Mouse (Mus musculus): ENCODE measurements around the gene Gpr152. TPM values are rescaled to one million over a fixed set of nuclear protein-coding genes. Genes with fewer than 3 reads are reported as not detected.
A peak's percentile ranks its signal among the peaks of the same experiment; 100 is the strongest.
"Not testable (repeated sequence)": the region's sequence is repeated elsewhere in the genome, so short reads cannot be mapped to it uniquely, and the experiment has no call there.

Gpr152 gene
- polyA plus RNA-seq, 1 experiment from 2014 or later, result not detected

DNA sequence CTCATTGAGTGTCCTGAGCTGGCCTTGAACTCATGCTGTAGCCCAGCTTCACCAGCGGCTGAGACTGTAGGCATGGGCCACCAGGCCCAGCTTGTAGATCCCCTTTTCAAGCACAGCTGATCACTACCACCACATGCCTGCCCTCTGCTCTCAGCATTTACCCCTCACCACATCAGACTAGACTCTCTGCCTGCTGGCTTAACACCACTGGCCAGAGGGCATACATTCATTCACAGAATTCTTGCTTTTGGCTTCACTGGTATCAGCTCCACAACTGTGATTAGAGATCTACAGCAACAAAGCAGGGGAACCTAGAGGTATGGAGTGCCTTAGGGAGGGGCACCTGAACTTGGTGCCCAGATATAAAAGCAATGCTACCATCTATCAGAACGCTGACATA is 19.1 kb upstream of the Gpr152 start:
- Histone ChIP-seq H3K27ac (ENCODE audit: low read length) (no peak overlapping the region), H3K4me2 (replicated peaks; ENCODE audit: low read depth, low read length) (peak overlapping the region; percentile 49), H3K9ac (replicated peaks; ENCODE audit: low read depth, low read length) (no peak overlapping the region), H3K9me3 (ENCODE audit: control insufficient read depth, low read depth, low read length) (no peaks in the 10 kb centered on the region), H3K27me3 (ENCODE audit: control insufficient read depth, insufficient read depth, low read length) (no peaks in the 10 kb centered on the region), H3K36me3 (ENCODE audit: control insufficient read depth, insufficient read depth, low read length) (peaks cover 20% of the 10 kb centered on the region), H3K4me1 (ENCODE audit: control insufficient read depth, insufficient read depth, low read length) (peaks cover 7% of the 10 kb centered on the region; the same call in 1 of the 2 replicates), H3K4me3 (ENCODE audit: low read depth, low read length) (peak overlapping the region; percentile 43)
- no peak for ATAC-seq (ENCODE audit: insufficient number of reproducible peaks, insufficient read depth, low FRiP score, low read depth)
- 93% methylated on average over 2 of the region's 2 CpGs for WGBS

DNA sequence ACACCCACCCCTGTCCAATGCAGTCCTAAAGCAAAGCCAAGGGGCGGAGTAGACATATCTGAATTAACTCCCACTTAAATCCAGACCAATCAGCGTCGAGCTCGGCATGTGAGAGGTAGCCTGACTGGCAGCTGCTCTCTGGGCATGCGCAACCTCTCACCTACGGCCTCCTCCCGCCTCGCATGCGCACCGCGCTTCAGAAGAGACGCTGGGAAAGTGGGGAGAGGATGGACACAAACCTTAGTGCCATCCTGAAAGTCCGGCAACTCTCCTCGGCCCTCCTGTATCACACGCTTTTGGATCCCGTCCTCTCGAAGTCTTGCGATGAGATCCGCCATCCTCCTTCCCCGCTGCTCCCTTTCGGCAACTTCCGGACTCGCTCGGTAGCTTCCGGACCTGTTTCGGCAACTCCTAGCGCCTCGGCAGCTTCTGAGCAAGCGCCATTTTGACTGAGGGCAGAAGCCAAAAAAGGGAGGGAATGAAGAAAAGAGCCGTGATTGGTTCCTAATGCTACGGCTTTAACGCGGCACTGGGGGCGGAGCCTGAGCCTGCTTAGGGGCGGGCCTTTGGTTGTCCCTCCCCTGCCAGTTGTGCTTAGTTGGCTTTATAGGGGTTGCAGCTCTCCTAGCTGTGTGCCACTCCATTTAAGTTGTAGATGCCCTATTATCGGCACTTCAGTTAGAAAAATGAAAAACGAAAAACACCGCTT is 18.3 kb upstream of the Gpr152 start:
- peaks cover 7% of the 10 kb centered on the region; the same call in 1 of the 2 replicates for H3K4me1 ChIP-seq (ENCODE audit: control insufficient read depth, insufficient read depth, low read length)
- peak overlapping the region; percentile 49 for H3K4me2 ChIP-seq (replicated peaks; ENCODE audit: low read depth, low read length)
- H3K27me3 ChIP-seq (ENCODE audit: control insufficient read depth, insufficient read depth, low read length), result no peaks in the 10 kb centered on the region
- peak overlapping the region; percentile 43 for H3K4me3 ChIP-seq (ENCODE audit: low read depth, low read length)
- peak overlapping the region; percentile 70; the same call in 1 of the 2 replicates for H3K27ac ChIP-seq (ENCODE audit: low read length)
- WGBS, result 4% methylated on average over 38 of the region's 38 CpGs
- peak; percentile 70 for ATAC-seq (ENCODE audit: insufficient number of reproducible peaks, insufficient read depth, low FRiP score, low read depth)
- H3K9me3 ChIP-seq (ENCODE audit: control insufficient read depth, low read depth, low read length), result no peaks in the 10 kb centered on the region
- peak overlapping the region; percentile 49 for H3K9ac ChIP-seq (replicated peaks; ENCODE audit: low read depth, low read length)
- peaks cover 14% of the 10 kb centered on the region for H3K36me3 ChIP-seq (ENCODE audit: control insufficient read depth, insufficient read depth, low read length)

DNA sequence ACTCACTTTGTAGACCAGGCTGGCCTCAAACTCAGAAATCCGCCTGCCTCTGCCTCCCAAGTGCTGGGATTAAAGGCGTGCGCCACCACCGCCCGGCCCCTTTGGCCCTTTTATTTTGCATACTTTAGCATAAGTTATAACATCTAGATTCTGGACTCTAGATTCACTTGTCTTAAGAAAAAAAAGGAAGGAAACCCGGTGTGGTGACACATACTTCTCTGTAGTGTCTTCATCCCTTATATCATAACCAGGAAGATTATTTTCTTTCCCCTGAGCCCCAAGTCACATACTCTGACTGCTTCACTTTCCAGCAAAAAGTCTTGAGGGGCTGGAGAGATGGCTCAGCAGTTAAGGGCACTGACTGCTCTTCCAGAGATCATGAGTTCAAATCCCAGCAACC is 17.7 kb upstream of the Gpr152 start:
- 60% methylated on average over 6 of the region's 6 CpGs for WGBS
- H3K27me3 ChIP-seq (ENCODE audit: control insufficient read depth, insufficient read depth, low read length); H3K9me3 ChIP-seq (ENCODE audit: control insufficient read depth, low read depth, low read length); H3K27ac ChIP-seq (ENCODE audit: low read length); H3K9ac ChIP-seq (replicated peaks; ENCODE audit: low read depth, low read length); H3K4me3 ChIP-seq (ENCODE audit: low read depth, low read length); ATAC-seq (ENCODE audit: insufficient number of reproducible peaks, insufficient read depth, low FRiP score, low read depth): not testable (repeated sequence)
- H3K4me1 ChIP-seq (ENCODE audit: control insufficient read depth, insufficient read depth, low read length), result peaks cover 12% of the 10 kb centered on the region
- H3K4me2 ChIP-seq (replicated peaks; ENCODE audit: low read depth, low read length), result peak overlapping the region; percentile 16; the same call in 1 of the 2 replicates
- peaks cover 13% of the 10 kb centered on the region for H3K36me3 ChIP-seq (ENCODE audit: control insufficient read depth, insufficient read depth, low read length)

DNA sequence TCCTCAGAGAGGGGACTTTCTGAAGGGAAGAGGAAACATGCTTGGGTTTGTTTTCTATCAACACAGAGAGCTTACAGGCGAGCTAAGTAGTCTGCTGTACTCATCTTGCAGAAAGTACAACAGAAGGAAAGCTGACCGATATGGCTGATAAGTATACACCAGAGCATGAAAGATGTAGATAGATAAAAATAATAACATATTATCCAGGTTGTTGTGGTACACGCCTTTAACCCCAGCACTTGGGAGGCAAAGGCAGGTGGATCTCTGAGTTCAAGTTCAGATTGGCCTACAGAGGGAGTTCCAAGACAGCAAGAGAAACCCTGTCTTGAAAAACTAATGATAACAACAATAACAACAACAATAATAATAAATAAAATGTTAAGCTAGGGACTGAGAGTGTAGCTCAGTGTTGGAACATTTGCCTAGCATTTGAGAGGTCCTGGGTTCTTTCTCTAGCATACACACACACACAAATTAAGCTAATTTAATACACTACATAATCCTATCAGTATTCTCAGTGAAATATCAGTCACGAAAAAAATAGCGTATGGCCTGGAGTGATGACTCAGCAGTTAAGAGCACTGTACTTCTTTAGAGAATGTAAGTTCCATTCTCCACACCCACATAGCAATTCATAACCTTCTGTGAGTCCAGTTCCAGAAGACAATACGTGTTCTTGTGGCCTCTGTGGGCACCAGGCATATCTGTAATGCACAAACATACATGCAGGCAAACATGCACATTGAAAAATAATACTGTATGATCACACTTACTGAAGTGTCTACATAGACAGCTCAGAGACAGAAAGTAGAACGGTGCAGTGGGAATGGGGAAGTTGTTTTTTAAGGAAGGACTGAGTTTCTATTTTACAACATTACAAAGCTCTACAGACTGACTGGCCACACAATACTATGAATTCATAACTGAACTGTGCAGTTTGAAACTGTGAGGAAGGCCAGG is 16.9 kb upstream of the Gpr152 start:
- Histone ChIP-seq H3K9ac (replicated peaks; ENCODE audit: low read depth, low read length) (no peak overlapping the region), H3K36me3 (ENCODE audit: control insufficient read depth, insufficient read depth, low read length) (peaks cover 6% of the 10 kb centered on the region), H3K27ac (ENCODE audit: low read length) (no peak overlapping the region), H3K4me1 (ENCODE audit: control insufficient read depth, insufficient read depth, low read length) (peaks cover 18% of the 10 kb centered on the region), H3K4me3 (ENCODE audit: low read depth, low read length) (no peak overlapping the region), H3K27me3 (ENCODE audit: control insufficient read depth, insufficient read depth, low read length) (no peaks in the 10 kb centered on the region), H3K9me3 (ENCODE audit: control insufficient read depth, low read depth, low read length) (no peaks in the 10 kb centered on the region), H3K4me2 (replicated peaks; ENCODE audit: low read depth, low read length) (no peak overlapping the region)
- no peak for ATAC-seq (ENCODE audit: insufficient number of reproducible peaks, insufficient read depth, low FRiP score, low read depth)
- 82% methylated on average over 7 of the region's 7 CpGs for WGBS

DNA sequence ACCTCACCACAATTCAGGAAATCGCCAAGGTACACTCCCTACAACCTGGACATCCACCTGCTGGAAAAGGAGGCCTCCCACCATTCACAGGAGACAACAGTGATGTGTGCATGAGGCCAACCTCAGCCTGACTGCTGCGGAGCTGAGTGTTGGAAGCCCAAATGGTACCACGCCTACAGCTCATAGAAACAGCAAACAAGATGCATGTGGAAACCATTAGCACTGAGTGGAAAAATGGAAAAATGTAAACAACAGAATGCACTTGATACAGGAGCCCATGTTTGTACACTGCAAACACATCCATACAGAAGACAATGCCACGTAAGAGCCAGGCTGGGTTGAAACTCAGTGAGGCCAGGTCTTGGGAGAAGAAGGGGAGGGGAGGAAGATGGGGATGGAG is 15.2 kb upstream of the Gpr152 start:
- Histone ChIP-seq H3K4me3 (ENCODE audit: low read depth, low read length) (no peak overlapping the region), H3K9ac (replicated peaks; ENCODE audit: low read depth, low read length) (no peak overlapping the region), H3K27ac (ENCODE audit: low read length) (no peak overlapping the region), H3K4me2 (replicated peaks; ENCODE audit: low read depth, low read length) (no peak overlapping the region; the same call in 1 of the 2 replicates), H3K4me1 (ENCODE audit: control insufficient read depth, insufficient read depth, low read length) (peaks cover 18% of the 10 kb centered on the region), H3K9me3 (ENCODE audit: control insufficient read depth, low read depth, low read length) (no peaks in the 10 kb centered on the region), H3K27me3 (ENCODE audit: control insufficient read depth, insufficient read depth, low read length) (no peaks in the 10 kb centered on the region), H3K36me3 (ENCODE audit: control insufficient read depth, insufficient read depth, low read length) (peaks cover 5% of the 10 kb centered on the region; the same call in 1 of the 2 replicates)
- ATAC-seq (ENCODE audit: insufficient number of reproducible peaks, insufficient read depth, low FRiP score, low read depth), result no peak
- 72% methylated on average over 4 of the region's 4 CpGs for WGBS

DNA sequence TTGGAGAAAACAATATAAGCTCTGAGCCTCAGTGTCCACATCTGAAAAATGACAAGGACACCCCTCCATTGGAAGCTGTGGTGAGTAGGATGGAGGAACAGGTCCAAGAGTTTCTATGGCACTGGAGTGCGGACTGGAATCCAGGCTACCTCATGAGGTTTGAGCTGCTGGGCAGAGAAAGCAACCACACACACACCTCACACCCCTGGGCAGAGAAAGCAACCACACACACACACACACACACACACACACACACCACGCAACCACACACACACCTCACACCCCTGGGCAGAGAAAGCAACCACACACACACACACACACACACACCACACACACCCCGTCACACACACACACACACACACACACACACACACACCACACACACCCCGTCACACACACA is 14.3 kb upstream of the Gpr152 start:
- Histone ChIP-seq H3K4me3 (ENCODE audit: low read depth, low read length) (peak overlapping the region; percentile 80), H3K4me2 (replicated peaks; ENCODE audit: low read depth, low read length) (peak overlapping the region; percentile 35), H3K27ac (ENCODE audit: low read length) (0 out of 2 replicates have a peak overlapping the region, but pooled peaks have one; percentile 39), H3K36me3 (ENCODE audit: control insufficient read depth, insufficient read depth, low read length) (peaks cover 11% of the 10 kb centered on the region; the same call in 1 of the 2 replicates), H3K4me1 (ENCODE audit: control insufficient read depth, insufficient read depth, low read length) (peaks cover 17% of the 10 kb centered on the region)
- not testable (repeated sequence) for H3K9me3 ChIP-seq (ENCODE audit: control insufficient read depth, low read depth, low read length); H3K27me3 ChIP-seq (ENCODE audit: control insufficient read depth, insufficient read depth, low read length); H3K9ac ChIP-seq (replicated peaks; ENCODE audit: low read depth, low read length)
- ATAC-seq (ENCODE audit: insufficient number of reproducible peaks, insufficient read depth, low FRiP score, low read depth), result peak; percentile 25
- WGBS, result 16% methylated on average over 4 of the region's 4 CpGs

DNA sequence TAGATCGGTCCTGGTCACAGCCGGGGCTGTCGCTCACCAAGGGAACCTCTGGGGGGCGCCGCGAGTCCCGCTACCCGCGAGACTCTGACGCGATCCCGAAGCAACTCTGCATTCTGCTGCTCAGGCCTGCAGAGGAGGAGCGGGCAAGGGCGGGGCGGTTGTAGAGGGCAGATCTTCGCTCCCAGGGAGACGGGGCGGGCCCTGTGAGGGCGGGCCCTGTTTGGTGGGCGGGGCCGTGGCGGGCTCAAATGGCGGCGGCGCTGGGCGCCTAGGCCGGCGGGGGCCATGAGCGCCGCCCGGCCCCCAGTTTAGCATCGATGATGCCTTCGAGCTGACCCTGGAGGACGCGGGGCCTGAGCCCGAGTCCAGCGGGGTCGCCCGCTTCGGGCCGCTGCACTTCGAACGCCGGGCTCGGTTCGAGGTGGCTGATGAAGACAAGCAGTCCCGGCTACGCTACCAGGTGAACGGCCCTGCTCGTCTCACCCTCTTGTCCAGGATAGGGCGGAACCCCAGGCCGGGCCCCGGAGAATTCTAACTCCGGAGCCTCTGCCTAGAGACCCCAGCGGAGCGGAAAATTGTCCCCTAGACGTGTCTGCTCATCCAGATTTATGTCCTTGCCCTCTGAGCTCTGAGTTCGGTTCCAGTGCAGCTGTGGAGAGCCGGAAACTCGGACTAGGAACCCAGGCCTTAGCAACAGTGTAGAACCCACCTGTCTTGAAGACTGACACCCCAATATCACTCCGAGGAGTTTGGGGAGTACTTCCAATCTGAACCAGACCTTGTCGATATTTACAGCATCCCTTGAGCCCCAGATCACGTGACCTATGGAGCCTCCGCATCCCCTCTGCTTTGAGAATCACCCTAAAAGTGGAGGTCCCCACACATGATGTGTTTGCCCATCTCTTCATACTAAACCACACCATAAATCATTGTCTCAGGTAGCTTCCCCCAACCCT is 13.6 kb upstream of the Gpr152 start, which contains the start of gene Aip:
Aip (minus strand) TSS at position 118 of the 956 bp plus-strand sequence.
- WGBS, result under 1% methylated on average over 60 of the region's 64 CpGs
- Histone ChIP-seq H3K4me2 (replicated peaks; ENCODE audit: low read depth, low read length) (peak within 1 kb of the TSS; percentile 86), H3K27me3 (ENCODE audit: control insufficient read depth, insufficient read depth, low read length) (no peaks in the 10 kb centered on the region), H3K9me3 (ENCODE audit: control insufficient read depth, low read depth, low read length) (no peaks in the 10 kb centered on the region), H3K4me3 (ENCODE audit: low read depth, low read length) (peak within 1 kb of the TSS; percentile 80), H3K27ac (ENCODE audit: low read length) (peak within 1 kb of the TSS; percentile 39; the same call in 1 of the 2 replicates), H3K9ac (replicated peaks; ENCODE audit: low read depth, low read length) (peak within 1 kb of the TSS; percentile 77), H3K36me3 (ENCODE audit: control insufficient read depth, insufficient read depth, low read length) (peaks cover 13% of the 10 kb centered on the region; the same call in 1 of the 2 replicates), H3K4me1 (ENCODE audit: control insufficient read depth, insufficient read depth, low read length) (peaks cover 11% of the 10 kb centered on the region)
- ATAC-seq (ENCODE audit: insufficient number of reproducible peaks, insufficient read depth, low FRiP score, low read depth), result peak; percentile 94
